Mouse (Mus musculus): ENCODE measurements around the gene AI413582. TPM values are rescaled to one million over a fixed set of nuclear protein-coding genes. Genes with fewer than 3 reads are reported as not detected.
A peak's percentile ranks its signal among the peaks of the same experiment; 100 is the strongest.

AI413582 gene
- polyA plus RNA-seq, 1 experiment from 2014 or later, result 16.7 TPM

DNA sequence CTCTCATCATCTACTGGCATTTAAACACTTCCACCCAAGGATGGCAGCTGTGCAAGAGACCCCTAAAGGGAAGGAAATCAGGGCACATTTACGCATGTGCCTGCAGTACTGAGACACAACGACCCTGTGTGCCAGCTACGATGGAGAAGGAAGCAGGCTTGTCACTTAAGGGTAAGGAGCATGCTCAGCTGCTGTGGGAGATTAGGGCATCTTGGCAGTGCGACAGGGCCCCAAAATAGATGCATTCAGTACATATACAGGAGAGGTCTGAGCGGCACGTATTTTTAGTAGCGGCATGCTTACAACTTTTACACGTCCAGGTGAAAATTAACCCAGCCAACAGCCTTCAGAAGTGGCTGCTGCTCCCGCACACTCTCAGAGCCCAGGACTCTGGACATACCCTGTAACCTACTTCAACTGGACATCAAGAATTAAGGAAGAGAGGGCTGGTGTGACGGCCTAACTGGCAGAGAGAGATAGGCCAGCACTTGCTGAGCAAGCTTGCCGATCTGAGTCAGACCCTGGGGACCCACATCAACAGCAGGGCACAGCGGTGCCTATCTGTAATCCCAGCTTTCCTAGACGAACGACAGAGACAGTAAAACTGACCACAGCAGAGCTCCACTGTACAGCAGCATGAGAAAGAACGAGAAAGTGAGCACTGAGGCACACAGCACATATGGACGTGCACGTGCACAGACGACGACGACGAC, 38.1 kb upstream of the AI413582 start:
- ATAC-seq, result peak; percentile 92
- peak overlapping the region; percentile 13; the same call in 1 of the 2 replicates for H3K4me2 ChIP-seq (ENCODE audit: low read depth, low read length)
- no peak overlapping the region for H3K4me3 ChIP-seq (ENCODE audit: low read depth, low read length)
- H3K9me3 ChIP-seq (ENCODE audit: low read length), result no peaks in the 10 kb centered on the region
- WGBS (ENCODE audit: insufficient replicate concordance), result 46% methylated on average over 21 of the region's 21 CpGs
- TF ChIP-seq EP300 (IDR thresholded peaks at IDR 0.05; ENCODE audit: low read depth) (peak; percentile 75), CTCF (IDR thresholded peaks at IDR 0.05; ENCODE audit: low read depth) (no peak)
- H3K36me3 ChIP-seq (replicated peaks; ENCODE audit: insufficient read depth, low read length), result peaks cover 2% of the 10 kb centered on the region
- peaks cover 13% of the 10 kb centered on the region for H3K4me1 ChIP-seq (ENCODE audit: insufficient read depth)
- H3K9ac ChIP-seq (replicated peaks), result peak overlapping the region; percentile 21; the same call in 1 of the 2 replicates
- DNase-seq, result peak; percentile 51
- H3K27me3 ChIP-seq (ENCODE audit: insufficient read depth, low read length), result no peaks in the 10 kb centered on the region
- H3K27ac ChIP-seq (ENCODE audit: low read depth), result peak overlapping the region; percentile 44

- H3K27ac ChIP-seq (ENCODE audit: low read depth), result peak overlapping the region; percentile 44; the same call in 1 of the 2 replicates
- DNase-seq (no peak), ATAC-seq (no peak)
- H3K9me3 ChIP-seq (ENCODE audit: low read length), result no peaks in the 10 kb centered on the region
- no peak for TF ChIP-seq CTCF (IDR thresholded peaks at IDR 0.05; ENCODE audit: low read depth)
- TF ChIP-seq EP300 (IDR thresholded peaks at IDR 0.05; ENCODE audit: low read depth), result no peak
- H3K4me2 ChIP-seq (ENCODE audit: low read depth, low read length), result no peak overlapping the region
- 84% methylated on average over 2 of the region's 2 CpGs for WGBS (ENCODE audit: insufficient replicate concordance)
- H3K27me3 ChIP-seq (ENCODE audit: insufficient read depth, low read length), result no peaks in the 10 kb centered on the region
- H3K36me3 ChIP-seq (replicated peaks; ENCODE audit: insufficient read depth, low read length), result peaks cover 2% of the 10 kb centered on the region
- H3K4me3 ChIP-seq (ENCODE audit: low read depth, low read length), result no peak overlapping the region
- peaks cover 13% of the 10 kb centered on the region for H3K4me1 ChIP-seq (ENCODE audit: insufficient read depth)
- no peak overlapping the region for H3K9ac ChIP-seq (replicated peaks)
These were observed 37.5 kb upstream of the AI413582 start for GRCm38 (mm10) chr17:27603036-27603435.

DNA sequence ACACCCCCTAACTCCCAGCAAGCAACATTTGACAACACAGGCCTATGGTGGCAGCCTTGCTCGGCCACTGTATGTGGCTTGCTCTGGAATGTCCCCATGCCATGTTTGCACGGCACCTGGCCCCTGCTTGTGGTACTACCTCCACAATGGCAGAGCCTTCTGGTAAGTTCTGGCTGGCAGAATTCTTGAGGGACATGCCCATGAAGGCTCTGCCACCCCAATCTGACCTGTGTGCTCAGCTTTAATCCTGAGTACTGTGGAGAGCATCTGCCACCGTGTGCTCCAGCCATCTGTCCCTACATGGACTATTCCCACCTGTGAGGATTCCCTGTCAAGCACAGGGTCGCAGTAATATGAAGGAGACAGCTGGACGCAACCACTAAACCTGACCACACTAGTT, 35.3 kb upstream of the AI413582 start:
- Histone ChIP-seq H3K27ac (ENCODE audit: low read depth) (no peak overlapping the region), H3K9ac (replicated peaks) (no peak overlapping the region), H3K4me3 (ENCODE audit: low read depth, low read length) (no peak overlapping the region), H3K27me3 (ENCODE audit: insufficient read depth, low read length) (no peaks in the 10 kb centered on the region), H3K9me3 (ENCODE audit: low read length) (no peaks in the 10 kb centered on the region), H3K4me2 (ENCODE audit: low read depth, low read length) (no peak overlapping the region), H3K4me1 (ENCODE audit: insufficient read depth) (peaks cover 13% of the 10 kb centered on the region), H3K36me3 (replicated peaks; ENCODE audit: insufficient read depth, low read length) (peaks cover 12% of the 10 kb centered on the region)
- 67% methylated on average over 5 of the region's 5 CpGs for WGBS (ENCODE audit: insufficient replicate concordance)
- no peak for ATAC-seq
- no peak for DNase-seq
- TF ChIP-seq EP300 (IDR thresholded peaks at IDR 0.05; ENCODE audit: low read depth) (no peak), CTCF (IDR thresholded peaks at IDR 0.05; ENCODE audit: low read depth) (no peak)

GRCm38 (mm10) chr17:27600286-27600685, 34.7 kb upstream of the AI413582 start:
- H3K9me3 ChIP-seq (ENCODE audit: low read length), result no peaks in the 10 kb centered on the region
- no peak overlapping the region for H3K4me2 ChIP-seq (ENCODE audit: low read depth, low read length)
- peaks cover 18% of the 10 kb centered on the region for H3K36me3 ChIP-seq (replicated peaks; ENCODE audit: insufficient read depth, low read length)
- ATAC-seq (no peak), DNase-seq (no peak)
- no peak overlapping the region for H3K9ac ChIP-seq (replicated peaks)
- no peak overlapping the region for H3K4me3 ChIP-seq (ENCODE audit: low read depth, low read length)
- no peaks in the 10 kb centered on the region for H3K27me3 ChIP-seq (ENCODE audit: insufficient read depth, low read length)
- WGBS (ENCODE audit: insufficient replicate concordance), result 80% methylated on average over 3 of the region's 3 CpGs
- no peak overlapping the region for H3K27ac ChIP-seq (ENCODE audit: low read depth)
- no peak for TF ChIP-seq EP300 (IDR thresholded peaks at IDR 0.05; ENCODE audit: low read depth)
- no peak for TF ChIP-seq CTCF (IDR thresholded peaks at IDR 0.05; ENCODE audit: low read depth)
- H3K4me1 ChIP-seq (ENCODE audit: insufficient read depth), result peaks cover 13% of the 10 kb centered on the region

GRCm38 (mm10) chr17:27596376-27597190, 31.0 kb upstream of the AI413582 start:
- WGBS (ENCODE audit: insufficient replicate concordance), result 84% methylated on average over 21 of the region's 21 CpGs
- TF ChIP-seq CTCF (IDR thresholded peaks at IDR 0.05; ENCODE audit: low read depth), result no peak
- no peak for TF ChIP-seq EP300 (IDR thresholded peaks at IDR 0.05; ENCODE audit: low read depth)
- ATAC-seq (no peak), DNase-seq (no peak)
- Histone ChIP-seq H3K27ac (ENCODE audit: low read depth) (no peak overlapping the region), H3K9me3 (ENCODE audit: low read length) (no peaks in the 10 kb centered on the region), H3K9ac (replicated peaks) (no peak overlapping the region), H3K4me1 (ENCODE audit: insufficient read depth) (no peaks in the 10 kb centered on the region), H3K36me3 (replicated peaks; ENCODE audit: insufficient read depth, low read length) (peaks cover 29% of the 10 kb centered on the region), H3K4me3 (ENCODE audit: low read depth, low read length) (no peak overlapping the region), H3K4me2 (ENCODE audit: low read depth, low read length) (no peak overlapping the region), H3K27me3 (ENCODE audit: insufficient read depth, low read length) (no peaks in the 10 kb centered on the region)

GRCm38 (mm10) chr17:27595659-27596375, 30.3 kb upstream of the AI413582 start:
- TF ChIP-seq EP300 (IDR thresholded peaks at IDR 0.05; ENCODE audit: low read depth) (no peak), CTCF (IDR thresholded peaks at IDR 0.05; ENCODE audit: low read depth) (no peak)
- no peaks in the 10 kb centered on the region for H3K9me3 ChIP-seq (ENCODE audit: low read length)
- 82% methylated on average over 15 of the region's 15 CpGs for WGBS (ENCODE audit: insufficient replicate concordance)
- H3K9ac ChIP-seq (replicated peaks), result no peak overlapping the region
- H3K36me3 ChIP-seq (replicated peaks; ENCODE audit: insufficient read depth, low read length), result peaks cover 32% of the 10 kb centered on the region
- H3K4me2 ChIP-seq (ENCODE audit: low read depth, low read length), result no peak overlapping the region
- no peaks in the 10 kb centered on the region for H3K27me3 ChIP-seq (ENCODE audit: insufficient read depth, low read length)
- H3K4me1 ChIP-seq (ENCODE audit: insufficient read depth), result no peaks in the 10 kb centered on the region
- ATAC-seq, result no peak
- H3K4me3 ChIP-seq (ENCODE audit: low read depth, low read length), result no peak overlapping the region
- DNase-seq, result no peak
- no peak overlapping the region for H3K27ac ChIP-seq (ENCODE audit: low read depth)
